ENCODE assay signal across 7 mouse cellular contexts in genomic region chr6:121210926-121211289, GRCm38 (mm10). TPM values are rescaled to one million over a fixed set of nuclear protein-coding genes. Genes with fewer than 3 reads are reported as not detected.
A peak's percentile ranks its signal among the peaks of the same experiment; 100 is the strongest.
DNase-seq lines count a peak whose midpoint lies in the region; ATAC-seq and TF ChIP-seq lines count a peak whose summit lies in the region.

No protein-coding gene starts in this region.

- H3K27ac ChIP-seq in kidney, postnatal 0 days = no peak overlapping the region
- no peak overlapping the region for H3K27ac ChIP-seq in embryonic facial prominence, embryonic 14.5 days (replicated peaks; ENCODE audit: low read depth, low read length)

- no peaks in the 10 kb centered on the region for H3K36me3 ChIP-seq in kidney, postnatal 0 days (ENCODE audit: insufficient read depth, low read length)
- no peaks in the 10 kb centered on the region for H3K36me3 ChIP-seq in embryonic facial prominence, embryonic 14.5 days (ENCODE audit: control insufficient read depth, insufficient read depth, low read length)

- WGBS in kidney, postnatal 0 days = 4% methylated on average over 12 of the region's 12 CpGs
- WGBS in embryonic facial prominence, embryonic 14.5 days = 3% methylated on average over 9 of the region's 12 CpGs

- ATAC-seq in kidney, postnatal 0 days (replicated peaks; ENCODE audit: low FRiP score, low read depth) = no peak
- 0 out of 2 replicates have a peak, but pooled peaks have one; percentile 17 for ATAC-seq in embryonic facial prominence, embryonic 14.5 days (ENCODE audit: low read depth)
- ATAC-seq in inflammation-experienced regulatory T-cells, adult 6 months = peak; percentile 10

- H3K4me2 ChIP-seq in kidney, postnatal 0 days (ENCODE audit: low read length) = peak overlapping the region; percentile 79
- H3K4me2 ChIP-seq in embryonic facial prominence, embryonic 14.5 days (ENCODE audit: low read depth, low read length) = peak overlapping the region; percentile 80

- no peaks in the 10 kb centered on the region for H3K9me3 ChIP-seq in kidney, postnatal 0 days (replicated peaks; ENCODE audit: low read length)
- no peaks in the 10 kb centered on the region for H3K9me3 ChIP-seq in embryonic facial prominence, embryonic 14.5 days (ENCODE audit: control insufficient read depth, low read length)

- H3K27me3 ChIP-seq in kidney, postnatal 0 days (ENCODE audit: insufficient read depth, low read length) = no peaks in the 10 kb centered on the region
- peaks cover 30% of the 10 kb centered on the region for H3K27me3 ChIP-seq in embryonic facial prominence, embryonic 14.5 days (replicated peaks; ENCODE audit: control insufficient read depth, insufficient read depth, low read length)

- H3K4me1 ChIP-seq in kidney, postnatal 0 days (replicated peaks; ENCODE audit: insufficient read depth, low read length) = 0 out of 2 replicates have a peak, but pooled peaks cover 6% of the 10 kb centered on the region
- H3K4me1 ChIP-seq in embryonic facial prominence, embryonic 14.5 days (ENCODE audit: control insufficient read depth, insufficient read depth, low read length) = peaks cover 9% of the 10 kb centered on the region

- no peak for DNase-seq in kidney, postnatal 0 days (ENCODE audit: low spot score)
- DNase-seq in kidney, adult 9 months = no peak
- peak; percentile 20 for DNase-seq in embryonic facial prominence, embryonic 14.5 days (ENCODE audit: low spot score)
- peak; percentile 37 for DNase-seq in naive thymus-derived CD4-positive, alpha-beta T cell, adult 2 months (ENCODE audit: low read depth)
- no peak for DNase-seq in thymus, postnatal 36 days
- no peak for DNase-seq in thymus, postnatal 0 days (ENCODE audit: low spot score)

- H3K4me3 ChIP-seq in kidney, postnatal 0 days (replicated peaks; ENCODE audit: low read depth, low read length) = peak overlapping the region; percentile 38
- peak overlapping the region; percentile 40 for H3K4me3 ChIP-seq in embryonic facial prominence, embryonic 14.5 days (ENCODE audit: low read depth, low read length)

- no peak for TF ChIP-seq CTCF in kidney, postnatal 0 days (IDR thresholded peaks at IDR 0.05; ENCODE audit: low read depth)

- 0 out of 2 replicates have a peak overlapping the region, but pooled peaks have one; percentile 28 for H3K9ac ChIP-seq in kidney, postnatal 0 days (ENCODE audit: low read depth, low read length)
- peak overlapping the region; percentile 51 for H3K9ac ChIP-seq in embryonic facial prominence, embryonic 14.5 days (ENCODE audit: low read depth, low read length)

RNA-seq across cellular contexts. Expression of gene Tuba8, which starts 0.4 kb away (rescaled TPM):
- polyA plus RNA-seq in kidney, postnatal 0 days (2015; fragmentation: Nextera tagmentation; extraction: Ambion mirVana) = 0.19 and 0.32 TPM in 2 replicates
- polyA plus RNA-seq in embryonic facial prominence, embryonic 14.5 days (2014; fragmentation: Nextera tagmentation; extraction: Ambion mirVana) = 1.9 and 2.3 TPM in 2 replicates
- under 1 TPM; 0.21 to 0.40 (median 0.32) TPM for polyA plus RNA-seq in inflammation-experienced regulatory T-cells, adult 6 months (2017; shearing (Covaris generic))
- polyA plus RNA-seq in thymus, postnatal 0 days (2015; fragmentation: Nextera tagmentation; extraction: Ambion mirVana) = 5.0 and 6.1 TPM in 2 replicates

RNA-seq across cellular contexts. Expression of gene Pex26, which starts 27.4 kb away (rescaled TPM):
- 9.8 and 10.1 TPM in 2 replicates for polyA plus RNA-seq in kidney, postnatal 0 days (2015; fragmentation: Nextera tagmentation; extraction: Ambion mirVana)
- polyA plus RNA-seq in embryonic facial prominence, embryonic 14.5 days (2014; fragmentation: Nextera tagmentation; extraction: Ambion mirVana) = 7.6 and 8.9 TPM in 2 replicates
- 1 to 10 TPM; 2.2 to 2.5 (median 2.4) TPM for polyA plus RNA-seq in inflammation-experienced regulatory T-cells, adult 6 months (2017; shearing (Covaris generic))
- polyA plus RNA-seq in thymus, postnatal 0 days (2015; fragmentation: Nextera tagmentation; extraction: Ambion mirVana) = 7.3 and 8.0 TPM in 2 replicates

RNA-seq across cellular contexts. Expression of gene Usp18, which starts 34.8 kb away (rescaled TPM):
- polyA plus RNA-seq in kidney, postnatal 0 days (2015; fragmentation: Nextera tagmentation; extraction: Ambion mirVana) = 8.3 and 12.0 TPM in 2 replicates
- 2.2 and 2.7 TPM in 2 replicates for polyA plus RNA-seq in embryonic facial prominence, embryonic 14.5 days (2014; fragmentation: Nextera tagmentation; extraction: Ambion mirVana)
- 10 to 100 TPM; 33.2 to 83.1 (median 69.4) TPM for polyA plus RNA-seq in inflammation-experienced regulatory T-cells, adult 6 months (2017; shearing (Covaris generic))
- 48.3 and 54.4 TPM in 2 replicates for polyA plus RNA-seq in thymus, postnatal 0 days (2015; fragmentation: Nextera tagmentation; extraction: Ambion mirVana)

Comparison
In these comparisons a context has a peak if more than half of its experiments do, and no peak if none do; other contexts are left out.
1. DNase-seq: peak in embryonic facial prominence, embryonic 14.5 days (single experiment) and naive thymus-derived CD4-positive, alpha-beta T cell, adult 2 months (single experiment); none in kidney, postnatal 0 days (single experiment), kidney, adult 9 months (single experiment), thymus, postnatal 36 days (0 of 2) and thymus, postnatal 0 days (single experiment).